Mouse (Mus musculus): ENCODE measurements around the gene Sorl1.

- TF ChIP-seq TCF12 (IDR thresholded peaks at IDR 0.05; ENCODE audit: low read depth, low read length): no peak
- TF ChIP-seq CTCF (conservative IDR thresholded peaks at IDR 0.05 in 1 of 2, IDR thresholded peaks at IDR 0.05 in 1 of 2; ENCODE audit: low read depth in 2 of 2, low read length in 2 of 2): no peak
- TF ChIP-seq MAFK (IDR thresholded peaks at IDR 0.05; ENCODE audit: insufficient replicate concordance, low read length): no peak
- TF ChIP-seq MYC (IDR thresholded peaks at IDR 0.05; ENCODE audit: low read depth, low read length): no peak
- no peak for TF ChIP-seq EP300 (IDR thresholded peaks at IDR 0.05; ENCODE audit: low read length)
- TF ChIP-seq NELFE (IDR thresholded peaks at IDR 0.05; ENCODE audit: low read depth, low read length): no peak
- TF ChIP-seq ELF1 (IDR thresholded peaks at IDR 0.05; ENCODE audit: low read depth, low read length): no peak
- TF ChIP-seq CHD2 (IDR thresholded peaks at IDR 0.05; ENCODE audit: low read length): no peak
- no peak for TF ChIP-seq POLR2A (IDR thresholded peaks at IDR 0.05; ENCODE audit: low read depth, low read length)
- no peak for TF ChIP-seq MAZ (IDR thresholded peaks at IDR 0.05; ENCODE audit: low read depth, low read length)
- no peak for TF ChIP-seq MAX (IDR thresholded peaks at IDR 0.05; ENCODE audit: low read length)
Measured at GRCm38 (mm10) chr9:41934848-41935372, 189.2 kb downstream of the Sorl1 start.

All from CH12.LX (cell line).